Mouse (Mus musculus) ES-Bruce4 (cell line): ENCODE results near the gene Zfp870.

ENCODE experiments used
- CTCF ChIP-seq: IDR thresholded peaks from one replicate; pipeline ENCODE4 v1.8.1; 2011; ENCODE audit warnings: low read depth, low read length
- POLR2A ChIP-seq: IDR thresholded peaks from one replicate; pipeline ENCODE4 v1.8.1; 2011; ENCODE audit warnings: low read length; ENCODE audit not compliant: insufficient read depth

DNA sequence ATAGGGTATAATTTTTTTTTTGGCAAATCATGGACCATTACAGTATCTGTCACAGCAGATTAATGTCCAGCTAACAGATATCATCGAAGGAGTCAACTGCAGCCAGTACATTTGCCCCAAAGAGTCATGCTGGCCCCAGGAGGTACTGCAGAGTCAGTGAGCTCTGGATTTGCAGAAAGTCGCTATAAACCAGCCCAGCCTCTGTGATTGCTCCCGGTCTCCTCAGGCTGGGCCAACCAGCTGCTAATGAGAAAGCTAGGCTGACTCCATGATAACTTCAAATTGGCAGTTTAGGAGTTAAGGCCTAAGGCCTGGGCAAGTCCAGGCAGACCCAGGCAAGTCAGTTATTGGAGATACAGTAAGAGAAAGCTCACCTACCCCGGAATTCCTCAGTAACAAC is 19.4 kb downstream of the Zfp870 start:
- TF ChIP-seq CTCF (no peak), POLR2A (no peak)
